Mouse (Mus musculus) adrenal gland, adult 18-20 months (tissue): ENCODE measurements around the gene Trim10. TPM values are rescaled to one million over a fixed set of nuclear protein-coding genes. Genes with fewer than 3 reads are reported as not detected.
"Not testable (repeated sequence)": the region's sequence is repeated elsewhere in the genome, so short reads cannot be mapped to it uniquely, and the experiment has no call there.

ENCODE experiments used
- DNase-seq, 2 experiments: peaks; one replicate each; pipeline ENCODE4 v3.0.0; 2021 to 2022; ENCODE audit warnings: low spot score in 2 of 2
- total RNA-seq, 2 experiments: library from RNA; stranded (reverse); gene quantifications; 1 replicate in 1 of 2; 2 replicates in 1 of 2; pipeline ENCODE4 v1.2.3; 2021

Gene Trim10
- total RNA-seq, 2 experiments from 2014 or later = 0.22 TPM; not detected in 1

GRCm38 (mm10) chr17:36856236-36856635 is 13.1 kb upstream of the Trim10 start:
- DNase-seq = no peak

DNA sequence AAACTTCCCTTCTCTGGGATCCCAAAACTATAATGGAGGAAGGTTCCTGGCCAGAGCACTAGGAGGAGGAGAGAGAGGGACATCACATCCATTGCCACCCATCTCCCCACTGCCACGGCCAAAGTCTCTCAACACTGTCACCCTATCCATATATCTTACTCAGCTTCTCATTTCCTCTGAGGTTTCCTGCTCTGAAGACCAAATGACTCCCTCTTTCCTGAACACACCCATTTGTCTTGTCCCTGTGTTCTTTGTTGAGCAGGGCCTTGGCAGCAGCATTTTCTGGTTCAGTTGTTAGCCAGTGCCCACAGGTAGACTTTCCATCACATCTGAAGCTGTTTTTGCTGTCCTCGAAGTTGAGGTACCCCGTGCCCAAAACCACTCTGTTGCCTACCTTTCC is 11.2 kb upstream of the Trim10 start:
- no peak for DNase-seq

DNA sequence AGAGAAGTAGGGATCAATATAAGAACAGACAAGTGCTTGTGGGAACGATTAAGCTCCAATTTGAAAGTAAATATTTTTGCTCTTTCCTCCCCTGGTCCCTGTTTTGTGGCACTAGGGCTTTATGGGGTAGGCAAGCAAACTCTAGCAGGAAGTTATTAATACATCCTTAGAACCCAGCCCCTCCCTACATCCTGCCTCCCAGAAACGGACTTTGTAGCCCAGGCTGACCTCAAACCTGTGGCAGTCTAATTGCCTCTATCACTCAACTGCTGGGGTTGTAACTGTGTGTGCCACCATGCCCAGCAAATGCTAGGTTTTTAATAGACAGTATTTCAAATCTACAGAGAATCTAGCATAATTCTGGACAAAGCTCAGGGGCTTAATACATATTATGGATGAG is 7.7 kb upstream of the Trim10 start:
- DNase-seq = no peak

- DNase-seq = no peak
These were observed 2.5 kb upstream of the Trim10 start, which contains the start of gene Trim15 for GRCm38 (mm10) chr17:36866719-36867527. TSS of gene Trim15 (minus strand) at chr17:36867210.

DNA sequence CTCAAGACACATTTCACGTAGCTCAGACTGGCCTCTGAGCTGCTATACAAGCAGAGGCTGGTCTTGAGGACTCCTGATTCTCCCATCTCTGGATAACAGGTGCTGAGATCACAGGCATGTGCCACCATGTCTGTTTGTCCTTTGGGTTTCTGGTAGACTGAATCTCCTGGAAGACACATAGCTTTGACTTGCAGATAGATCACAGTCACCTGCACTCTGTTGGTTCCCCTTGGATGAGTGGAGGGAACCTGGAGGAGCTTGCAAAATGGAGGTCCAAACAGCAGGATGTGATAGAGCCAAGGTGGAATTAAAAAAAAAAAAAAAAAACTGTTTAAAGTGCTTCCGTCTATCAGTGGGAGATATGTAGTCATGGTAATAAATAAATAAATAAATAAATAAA is 538 bp upstream of the Trim10 start:
- DNase-seq = no peak

GRCm38 (mm10) chr17:36869955-36870810 is 809 bp downstream of the Trim10 start:
- no peak for DNase-seq

GRCm38 (mm10) chr17:36874636-36875035 is 5.3 kb downstream of the Trim10 start:
- DNase-seq = no peak

GRCm38 (mm10) chr17:36883350-36883749 is 14.0 kb downstream of the Trim10 start:
- no peak for DNase-seq

GRCm38 (mm10) chr17:36885132-36885790 is 15.9 kb downstream of the Trim10 start:
- DNase-seq = no peak

DNA sequence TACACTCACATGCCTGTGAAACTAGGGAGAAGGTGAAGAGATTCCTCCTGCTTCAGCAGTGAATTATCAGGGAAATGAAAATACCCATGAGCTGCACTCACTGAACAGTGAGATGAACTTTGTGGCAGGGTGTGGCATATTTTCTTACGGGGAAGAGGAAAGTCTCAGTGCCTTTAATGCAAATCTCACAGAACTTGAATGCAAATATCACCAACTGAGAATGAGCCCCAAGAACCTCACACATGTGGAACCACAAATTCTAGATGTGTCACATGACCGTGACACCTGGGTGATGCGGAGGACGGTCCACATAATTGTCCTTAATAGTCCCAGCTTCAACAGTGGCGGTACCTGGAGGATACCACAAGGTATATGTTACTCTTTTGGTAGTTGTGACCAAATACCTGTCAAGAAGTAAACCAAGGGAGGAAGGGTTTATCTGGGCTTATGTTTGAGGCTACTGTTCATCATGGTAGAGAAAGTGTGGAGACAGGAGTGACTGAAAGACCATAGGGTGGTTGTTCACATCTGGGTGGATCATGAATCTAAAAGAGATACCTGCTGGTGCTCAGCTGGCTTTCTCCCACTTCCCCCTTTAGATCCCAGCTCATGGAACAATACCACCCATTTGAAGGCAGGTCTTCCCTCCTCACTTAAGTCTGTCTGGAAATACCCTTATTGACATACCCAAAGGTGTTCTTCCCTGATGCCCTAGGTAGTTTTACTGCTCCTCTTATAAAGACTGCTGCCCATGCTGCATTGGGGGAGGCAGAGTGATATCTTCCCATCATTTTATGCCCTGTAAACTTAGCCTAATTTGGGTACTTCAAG is 20.9 kb downstream of the Trim10 start, which contains the start of gene Trim40:
TSS of gene Trim40 (minus strand) at position 51 of the 831 bp plus-strand sequence.
- no peak for DNase-seq

- not testable (repeated sequence) for DNase-seq
These were observed 22.1 kb downstream of the Trim10 start for GRCm38 (mm10) chr17:36891496-36891895.

DNA sequence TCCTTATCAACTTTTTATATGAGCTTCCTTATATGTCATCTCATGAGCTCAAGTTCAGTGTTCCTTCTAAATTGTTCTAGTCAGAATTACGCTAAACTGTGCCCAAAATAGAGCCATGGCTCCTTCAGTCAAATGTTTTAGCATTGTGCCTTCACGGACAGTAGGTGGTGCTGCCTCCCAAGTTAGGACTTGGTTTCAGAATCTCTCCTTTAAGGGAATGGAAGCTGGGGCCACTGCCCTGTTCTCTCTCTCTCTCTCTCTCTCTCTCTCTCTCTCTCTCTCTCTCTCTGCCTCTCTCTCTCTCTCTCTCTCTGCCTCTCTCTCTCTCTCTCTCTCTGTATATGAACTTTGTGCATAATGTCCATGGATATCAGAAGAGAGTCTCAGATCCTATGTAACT is 23.0 kb downstream of the Trim10 start:
- DNase-seq = peak; percentile 22 to 38

GRCm38 (mm10) chr17:36893387-36893786 is 24.0 kb downstream of the Trim10 start:
- no peak for DNase-seq

GRCm38 (mm10) chr17:36896583-36896982 is 27.2 kb downstream of the Trim10 start:
- DNase-seq = peak; percentile 30 to 32

GRCm38 (mm10) chr17:36897065-36897464 is 27.7 kb downstream of the Trim10 start:
- DNase-seq = no peak

GRCm38 (mm10) chr17:36897552-36898205 is 28.3 kb downstream of the Trim10 start, which contains the start of gene Trim31:
TSS of gene Trim31 (plus strand) at chr17:36898118.
- no peak for DNase-seq

DNA sequence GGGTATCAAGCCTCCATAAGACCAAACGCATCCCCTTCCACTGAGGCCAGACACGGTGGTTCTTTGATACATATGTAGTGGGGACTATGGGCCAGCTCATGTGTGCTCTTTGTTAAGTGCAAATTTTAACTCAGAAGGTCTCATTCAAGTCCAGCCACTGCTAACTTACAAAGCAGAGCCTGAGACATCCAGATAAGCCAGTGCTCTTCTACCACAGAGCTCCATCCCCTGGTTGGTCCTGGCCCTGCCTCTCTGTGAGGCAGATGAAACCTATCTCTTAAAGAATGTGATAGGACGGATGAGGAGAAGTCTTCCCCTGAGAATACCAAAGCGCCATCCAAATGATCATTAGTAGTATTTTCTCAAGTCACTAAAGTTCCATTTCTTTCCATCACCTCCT is 30.0 kb downstream of the Trim10 start:
- no peak for DNase-seq

DNA sequence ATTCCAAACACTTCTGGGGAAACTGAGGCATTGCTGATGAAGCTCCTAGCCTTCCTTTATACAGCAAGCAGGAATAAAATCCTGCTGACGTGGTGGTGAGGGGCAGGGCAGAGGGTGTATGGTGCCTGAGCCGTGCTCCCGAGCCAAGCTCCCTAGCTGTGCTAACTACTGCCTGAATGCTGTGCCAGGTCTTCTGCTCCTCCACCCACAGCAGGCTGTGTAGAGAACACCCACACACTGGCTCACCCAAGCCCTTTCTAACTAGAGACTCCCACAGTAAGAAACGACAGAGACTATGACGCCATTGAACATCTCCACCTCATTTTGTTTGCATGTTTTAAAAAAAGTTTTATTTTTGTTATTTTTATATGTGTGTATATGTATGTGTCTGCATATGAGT is 30.6 kb downstream of the Trim10 start:
- DNase-seq = no peak

DNA sequence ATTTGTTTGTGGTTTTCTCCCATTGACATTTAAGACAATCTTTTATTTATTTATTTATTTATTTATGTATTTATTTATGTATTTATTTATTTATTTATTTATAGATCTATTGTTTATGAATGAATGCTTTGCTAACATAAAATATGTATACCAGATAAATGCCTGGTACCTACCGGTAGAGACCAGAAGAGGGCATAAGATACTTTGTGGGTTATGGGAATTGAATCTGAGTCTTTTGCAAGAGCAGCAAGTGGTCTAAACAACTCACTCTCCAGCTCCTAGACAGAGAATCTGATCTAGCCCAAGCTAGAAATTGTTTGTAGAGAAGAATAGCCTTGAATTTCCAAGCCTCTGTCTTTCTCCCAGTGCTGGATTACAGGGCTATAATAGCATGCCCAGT is 31.3 kb downstream of the Trim10 start:
- DNase-seq = no peak

DNA sequence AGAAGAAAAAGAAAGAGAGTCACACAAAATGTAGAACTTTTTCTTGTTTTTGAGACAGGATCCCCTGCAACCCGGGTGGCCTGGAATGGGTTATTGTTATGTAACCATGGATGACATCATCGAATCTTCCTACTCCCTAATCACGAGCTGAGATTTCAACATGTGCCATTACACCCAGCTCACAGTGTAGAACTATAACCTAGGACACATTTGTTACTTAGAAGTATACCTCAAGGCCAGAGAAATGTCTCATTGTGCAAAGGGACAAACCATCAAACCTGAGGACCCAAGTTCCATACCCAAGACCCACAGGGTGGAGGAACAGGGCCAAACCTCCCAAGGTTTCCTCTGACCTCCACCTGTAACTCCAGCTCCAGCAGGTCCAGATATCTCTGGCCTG is 34.3 kb downstream of the Trim10 start:
- no peak for DNase-seq
